Mouse (Mus musculus) embryonic fibroblast, embryonic 13.5 days (primary cell): ENCODE measurements around the gene Rab40c. TPM values are rescaled to one million over a fixed set of nuclear protein-coding genes. Genes with fewer than 3 reads are reported as not detected.
A peak's percentile ranks its signal among the peaks of the same experiment; 100 is the strongest.

Source experiments
- H3K27ac ChIP-seq: 2 replicates; pipeline ENCODE4 v1.5.1; 2012; ENCODE audit warnings: low read length, control low read depth, inconsistent platforms; ENCODE audit not compliant: insufficient read depth
- H3K4me1 ChIP-seq: 2 replicates; pipeline ENCODE4 v1.6.1; 2011; ENCODE audit warnings: low read length; ENCODE audit not compliant: control insufficient read depth, insufficient read depth
- H3K4me3 ChIP-seq: 2 replicates; pipeline ENCODE4 v1.5.1; 2011; ENCODE audit warnings: mild to moderate bottlenecking, control low read depth, low read length; ENCODE audit not compliant: insufficient read depth
- CTCF ChIP-seq: IDR thresholded peaks from 2 replicates; pipeline ENCODE4 v1.5.1; 2011; ENCODE audit warnings: mild to moderate bottlenecking, control low read depth, low read length, moderate library complexity, borderline replicate concordance; ENCODE audit not compliant: insufficient read depth
- POLR2A ChIP-seq: IDR thresholded peaks from 2 replicates; pipeline ENCODE4 v1.6.1; 2011; ENCODE audit warnings: low read depth, mild to moderate bottlenecking, control low read depth, low read length, moderate library complexity
- polyA plus RNA-seq: library from polyadenylated mRNA; stranded (reverse); fragments of >200 nt; gene quantifications from 2 replicates; pipeline ENCODE4 v1.2.4, GENCODE M21; 2011; ENCODE audit warnings: low read depth; ENCODE audit not compliant: missing spikeins, insufficient read length

Gene Rab40c
- polyA plus RNA-seq, 1 experiment, result 21.5 TPM

GRCm38 (mm10) chr17:25946891-25947290, 27.4 kb upstream of the Rab40c start:
- Histone ChIP-seq H3K4me1 (no peaks in the 10 kb centered on the region), H3K4me3 (no peak overlapping the region), H3K27ac (no peak overlapping the region)
- TF ChIP-seq POLR2A, result no peak
- no peak for TF ChIP-seq CTCF

GRCm38 (mm10) chr17:25946349-25946748, 26.8 kb upstream of the Rab40c start:
- Histone ChIP-seq H3K27ac (no peak overlapping the region), H3K4me3 (no peak overlapping the region), H3K4me1 (no peaks in the 10 kb centered on the region)
- TF ChIP-seq CTCF (no peak), POLR2A (no peak)

DNA sequence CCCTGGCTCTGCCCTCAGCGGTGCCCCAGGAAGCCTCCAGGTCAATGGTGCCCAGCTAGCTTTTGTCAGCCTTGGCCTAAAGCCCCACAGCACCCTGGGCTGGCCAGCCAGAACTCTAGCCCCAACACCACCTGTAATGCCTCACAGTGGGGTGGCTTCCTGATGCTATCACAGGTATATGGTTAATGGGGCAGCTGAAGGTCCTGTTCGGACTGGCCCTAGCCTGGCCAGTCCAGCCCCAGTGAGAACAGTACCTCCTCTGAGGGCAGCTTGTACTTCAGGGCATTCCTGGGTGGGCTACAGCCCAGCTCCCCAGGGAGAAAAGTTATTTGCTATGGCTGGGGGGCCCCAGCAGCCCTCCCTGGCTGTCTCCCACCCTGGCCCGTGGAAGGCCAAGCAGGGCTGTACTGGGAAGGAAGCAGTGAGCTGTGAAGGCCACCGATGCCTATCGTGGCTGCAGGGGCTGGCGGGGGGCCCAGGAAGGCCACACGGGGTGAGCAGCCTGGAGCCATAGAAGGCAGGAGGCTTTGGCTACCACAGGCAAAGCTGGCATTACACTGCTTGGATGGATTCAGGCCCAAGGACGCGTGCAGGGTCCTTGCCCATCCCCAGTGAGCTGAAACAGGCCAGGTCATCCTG, 26.1 kb upstream of the Rab40c start:
- TF ChIP-seq CTCF, result no peak
- no peak for TF ChIP-seq POLR2A
- Histone ChIP-seq H3K4me1 (peaks cover 3% of the 10 kb centered on the region; the same call in 1 of the 2 replicates), H3K27ac (no peak overlapping the region), H3K4me3 (no peak overlapping the region)

GRCm38 (mm10) chr17:25944366-25945163, 25.0 kb upstream of the Rab40c start, which contains the start of the genes Pigq and Nhlrc4:
TSS of gene Pigq (minus strand) at chr17:25944936.
TSS of gene Nhlrc4 (minus strand) at chr17:25944961.
- Histone ChIP-seq H3K4me1 (peaks cover 5% of the 10 kb centered on the region; the same call in 1 of the 2 replicates), H3K27ac (no peak within 1 kb of the TSS), H3K4me3 (no peak within 1 kb of the TSS)
- TF ChIP-seq POLR2A, result no peak
- TF ChIP-seq CTCF, result no peak

DNA sequence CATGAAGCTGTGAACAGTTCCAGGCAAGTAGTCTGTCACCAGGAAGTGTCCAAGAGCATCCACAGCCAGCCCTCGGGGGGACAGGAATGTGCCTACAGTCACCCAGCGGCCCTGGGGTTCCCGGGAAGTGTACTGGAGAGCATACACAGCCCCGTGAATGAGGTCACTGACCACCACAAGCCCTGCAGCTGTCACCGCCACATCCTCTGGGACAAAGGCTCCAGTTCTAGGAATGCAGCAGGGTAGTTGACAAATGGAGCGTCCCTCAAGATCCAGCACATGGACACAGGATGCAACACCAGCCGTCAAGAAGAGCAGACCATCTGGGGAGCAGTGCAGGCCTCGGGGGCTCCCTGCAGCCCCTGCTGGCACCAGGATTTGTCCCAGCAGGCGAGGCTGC, 24.2 kb upstream of the Rab40c start:
- H3K4me3 ChIP-seq, result no peak overlapping the region
- peaks cover 5% of the 10 kb centered on the region; the same call in 1 of the 2 replicates for H3K4me1 ChIP-seq
- no peak for TF ChIP-seq POLR2A
- no peak for TF ChIP-seq CTCF
- no peak overlapping the region for H3K27ac ChIP-seq

DNA sequence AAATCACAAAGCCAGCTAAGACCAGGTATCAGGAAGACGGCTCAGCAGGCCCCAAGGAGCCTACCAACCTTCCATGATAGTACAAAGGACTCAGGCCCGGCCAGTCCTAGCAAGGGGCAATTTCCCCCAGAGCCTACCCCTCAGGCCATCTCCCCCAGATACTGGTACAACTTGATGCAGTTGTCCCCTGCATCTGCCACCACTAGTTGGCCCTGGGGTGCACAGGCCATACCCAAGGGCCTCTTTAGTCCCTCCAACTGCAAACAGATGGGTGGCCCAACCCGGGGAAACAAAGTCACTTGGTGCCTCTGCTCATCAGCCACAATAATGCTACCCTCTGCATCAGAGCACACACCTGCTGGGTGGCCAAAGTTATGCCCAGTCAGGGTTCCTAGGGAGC, 23.7 kb upstream of the Rab40c start:
- Histone ChIP-seq H3K4me3 (no peak overlapping the region), H3K27ac (no peak overlapping the region), H3K4me1 (peaks cover 5% of the 10 kb centered on the region; the same call in 1 of the 2 replicates)
- TF ChIP-seq POLR2A, result no peak
- no peak for TF ChIP-seq CTCF

- no peak overlapping the region for H3K27ac ChIP-seq
- peaks cover 5% of the 10 kb centered on the region; the same call in 1 of the 2 replicates for H3K4me1 ChIP-seq
- H3K4me3 ChIP-seq, result no peak overlapping the region
- TF ChIP-seq POLR2A (no peak), CTCF (no peak)
Observed at GRCm38 (mm10) chr17:25942597-25943151, 23.1 kb upstream of the Rab40c start.

- peak overlapping the region; percentile 81 for H3K4me3 ChIP-seq
- peak; percentile 70 for TF ChIP-seq POLR2A
- TF ChIP-seq CTCF, result no peak
- peak overlapping the region; percentile 66 for H3K27ac ChIP-seq
- peaks cover 5% of the 10 kb centered on the region; the same call in 1 of the 2 replicates for H3K4me1 ChIP-seq
Observed at GRCm38 (mm10) chr17:25941511-25942241, 22.1 kb upstream of the Rab40c start.

GRCm38 (mm10) chr17:25934526-25934925, 15.0 kb upstream of the Rab40c start:
- TF ChIP-seq CTCF, result no peak
- no peak for TF ChIP-seq POLR2A
- Histone ChIP-seq H3K4me1 (no peaks in the 10 kb centered on the region), H3K4me3 (no peak overlapping the region), H3K27ac (no peak overlapping the region)
